In the genomic region with DNA sequence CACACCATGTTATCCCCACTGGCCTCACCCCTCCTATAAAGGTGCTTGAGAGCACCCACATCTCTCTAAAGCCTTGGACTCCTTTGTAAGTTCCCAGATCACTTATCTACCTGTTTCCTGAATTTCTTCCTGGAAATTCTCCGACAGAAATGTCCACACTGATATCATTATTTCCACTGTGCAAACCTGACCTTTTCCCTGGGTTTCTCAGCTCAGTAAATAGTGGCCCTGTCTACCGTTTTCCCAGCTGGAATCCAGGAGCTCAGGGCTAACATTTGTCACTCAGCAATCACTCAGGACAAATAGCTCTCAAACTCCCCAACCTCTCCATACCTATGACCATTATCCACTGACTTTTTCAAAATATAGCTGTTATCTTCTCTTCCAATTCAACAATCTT, we compare ENCODE assay signal across 26 mouse cellular contexts.
"Had no signal": no experiment of that assay in that cellular context is flagged by ENCODE, and none has a peak within 500 bp of the region (broad histone marks: within the 10 kb centered on the region; RNA-seq: fewer than 3 reads in every experiment).

No protein-coding gene starts in this region.

- H3K27me3 ChIP-seq: heart, embryonic 13.5 days; heart, embryonic 15.5 days; hindbrain, embryonic 12.5 days; intestine, embryonic 15.5 days; limb, embryonic 13.5 days; limb, embryonic 15.5 days had no signal

- H3K9me3 ChIP-seq: heart, embryonic 13.5 days; heart, embryonic 15.5 days; hindbrain, embryonic 10.5 days; hindbrain, embryonic 12.5 days; intestine, embryonic 15.5 days; limb, embryonic 13.5 days; limb, embryonic 15.5 days had no signal

- H3K9ac ChIP-seq: heart, embryonic 13.5 days; heart, embryonic 15.5 days; hindbrain, embryonic 12.5 days; hindbrain, embryonic 14.5 days; intestine, embryonic 15.5 days; limb, embryonic 13.5 days; limb, embryonic 15.5 days had no signal

- H3K4me1 ChIP-seq: heart, embryonic 15.5 days; hindbrain, embryonic 12.5 days had no signal

- ATAC-seq: forebrain, embryonic 16.5 days; hindbrain, embryonic 16.5 days; inflammation-experienced regulatory T-cells, adult 6 months; intestine, embryonic 15.5 days; intestine, postnatal 0 days had no signal

- H3K4me2 ChIP-seq: heart, embryonic 11.5 days; heart, embryonic 13.5 days; heart, embryonic 15.5 days; hindbrain, embryonic 12.5 days; hindbrain, embryonic 14.5 days; intestine, embryonic 15.5 days; limb, embryonic 13.5 days; limb, embryonic 15.5 days had no signal

- DNase-seq: gastrocnemius, adult 2 months; gastrocnemius, postnatal 10 days; gastrocnemius, postnatal 25 days; heart, adult 2 months; heart, postnatal 14 days; heart, postnatal 4 days; kidney, adult 18-20 months; kidney, adult 8-10 months; kidney, postnatal 10 days; kidney, postnatal 25 days; kidney, postnatal 4 days; left cerebral cortex, postnatal 4 days had no signal

- H3K4me3 ChIP-seq: gastrocnemius, adult 2 months; heart, adult 2 months; heart, embryonic 13.5 days; heart, embryonic 15.5 days; hindbrain, embryonic 10.5 days; hindbrain, embryonic 12.5 days; intestine, embryonic 15.5 days; layer of hippocampus, adult 2 months; limb, embryonic 13.5 days; limb, embryonic 15.5 days had no signal

- H3K36me3 ChIP-seq: heart, embryonic 13.5 days; heart, embryonic 15.5 days; hindbrain, embryonic 10.5 days; hindbrain, embryonic 12.5 days; intestine, embryonic 15.5 days; limb, embryonic 13.5 days; limb, embryonic 15.5 days had no signal

- H3K27ac ChIP-seq: gastrocnemius, adult 2 months; heart, adult 2 months; heart, embryonic 13.5 days; heart, embryonic 15.5 days; hindbrain, embryonic 10.5 days; hindbrain, embryonic 12.5 days; hindbrain, embryonic 14.5 days; intestine, embryonic 15.5 days; layer of hippocampus, adult 2 months; limb, embryonic 13.5 days; limb, embryonic 15.5 days had no signal
